Mouse (Mus musculus) intestine, embryonic 14.5 days (tissue): ENCODE measurements around the gene Cav2. TPM values are rescaled to one million over a fixed set of nuclear protein-coding genes. Genes with fewer than 3 reads are reported as not detected.
A peak's percentile ranks its signal among the peaks of the same experiment; 100 is the strongest.

ENCODE experiments used
- ATAC-seq: fragments of 200-750 bp; cut with Nextera tagmentation; replicated peaks from 2 replicates; pipeline ENCODE4 v1.8.0; 2017; ENCODE audit warnings: low read depth, moderate number of reproducible peaks, moderate TSS enrichment, moderate library complexity; ENCODE audit not compliant: low FRiP score, low TSS enrichment
- DNase-seq: peaks from one replicate; pipeline ENCODE4 v3.0.0-alpha.2; 2018; ENCODE audit warnings: low spot score
- H3K27ac ChIP-seq: fragments of 300-500 bp; sonication (generic); 2 replicates; pipeline ENCODE4 v1.5.1; 2014; ENCODE audit warnings: low read depth, mild to moderate bottlenecking, control low read depth
- H3K27me3 ChIP-seq: fragments of 300-500 bp; sonication (generic); replicated peaks from 2 replicates; pipeline ENCODE4 v1.6.1; 2014; ENCODE audit warnings: low read length, control low read depth; ENCODE audit not compliant: control insufficient read depth, insufficient read depth
- H3K36me3 ChIP-seq: fragments of 300-500 bp; sonication (generic); 2 replicates; pipeline ENCODE4 v1.6.1; 2014; ENCODE audit warnings: low read length, control low read depth; ENCODE audit not compliant: control insufficient read depth, insufficient read depth
- H3K4me1 ChIP-seq: fragments of 300-500 bp; sonication (generic); replicated peaks from 2 replicates; pipeline ENCODE4 v1.6.1; 2014; ENCODE audit warnings: low read length, control low read depth, mixed read lengths; ENCODE audit not compliant: control insufficient read depth, insufficient read depth
- H3K4me2 ChIP-seq: fragments of 300-500 bp; sonication (generic); 2 replicates; pipeline ENCODE4 v1.6.1; 2014; ENCODE audit warnings: low read length
- H3K4me3 ChIP-seq: fragments of 300-500 bp; sonication (generic); 2 replicates; pipeline ENCODE4 v1.5.1; 2014; ENCODE audit warnings: low read depth, low read length, control low read depth, mixed read lengths
- H3K9ac ChIP-seq: fragments of 300-500 bp; sonication (generic); 2 replicates; pipeline ENCODE4 v1.6.1; 2014; ENCODE audit warnings: mild to moderate bottlenecking, low read length
- H3K9me3 ChIP-seq: fragments of 300-500 bp; sonication (generic); 2 replicates; pipeline ENCODE4 v1.6.1; 2016; ENCODE audit warnings: low read length, control low read depth; ENCODE audit not compliant: control insufficient read depth
- WGBS: fragments of 180-500 bp; shearing (Covaris S2); extraction: QIAGEN DNeasy Blood & Tissue Kit; methylation state at CpG from one replicate; pipeline ENCODE4 v1.1.7; 2014; 5-methylcytosine and 5-hydroxymethylcytosine counted together
- polyA plus RNA-seq: library from polyadenylated mRNA; unstranded; fragments of >200 nt; fragmentation: Nextera tagmentation; extraction: Ambion mirVana; gene quantifications from 2 replicates; pipeline ENCODE4 v1.2.1, GENCODE M21; 2014

Cav2 gene
- polyA plus RNA-seq, 1 experiment from 2014 or later: 17.3 TPM

DNA sequence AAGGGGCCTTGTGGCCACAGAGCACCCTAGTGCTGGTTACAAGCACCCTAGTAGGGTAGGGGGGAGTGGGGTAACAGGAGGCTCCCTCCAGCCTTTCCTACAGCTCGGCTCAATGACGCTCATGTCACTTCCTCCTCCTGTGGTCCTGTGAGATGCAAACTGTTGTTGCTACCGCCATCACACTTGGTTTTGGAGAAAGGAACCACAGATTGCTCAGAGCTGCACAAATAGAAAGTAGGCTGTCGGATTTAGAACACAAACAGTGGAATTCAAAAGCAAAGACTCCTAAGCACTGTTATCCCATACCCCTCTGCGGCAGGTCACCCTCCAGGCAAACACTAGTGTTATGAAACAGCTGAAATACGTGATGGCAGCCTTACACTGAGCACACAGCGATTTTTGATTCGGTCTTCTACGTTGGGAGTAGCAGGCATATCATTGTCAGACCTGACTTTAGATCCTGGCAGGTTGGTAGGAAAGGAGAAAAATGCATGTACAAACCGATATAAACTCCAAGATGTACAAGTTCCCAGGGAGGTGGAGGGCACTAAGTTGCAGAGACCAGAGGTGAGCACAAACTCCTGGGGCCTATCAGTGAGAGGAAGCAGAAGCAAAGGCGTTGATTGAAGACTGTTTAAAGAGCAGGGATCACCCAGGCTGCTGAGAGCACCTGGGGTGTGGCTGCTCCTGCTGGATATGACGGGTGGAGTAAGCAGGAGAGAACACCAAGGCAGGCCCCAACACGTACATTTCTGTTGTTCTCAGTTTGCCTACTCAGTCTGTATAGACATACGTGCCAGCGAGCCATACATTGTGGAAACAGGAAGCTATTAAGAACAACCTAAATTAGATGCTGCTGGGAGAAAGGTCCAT lies 35.5 kb downstream of the Cav2 start:
- Histone ChIP-seq H3K4me1 (no peaks in the 10 kb centered on the region; the same call in 1 of the 2 replicates), H3K4me3 (no peak overlapping the region), H3K27me3 (no peaks in the 10 kb centered on the region), H3K4me2 (no peak overlapping the region), H3K27ac (no peak overlapping the region), H3K9me3 (no peaks in the 10 kb centered on the region), H3K36me3 (no peaks in the 10 kb centered on the region), H3K9ac (no peak overlapping the region)
- ATAC-seq: no peak; the same call in 1 of the 2 replicates
- 56% methylated on average over 15 of the region's 15 CpGs for WGBS
- no peak for DNase-seq

DNA sequence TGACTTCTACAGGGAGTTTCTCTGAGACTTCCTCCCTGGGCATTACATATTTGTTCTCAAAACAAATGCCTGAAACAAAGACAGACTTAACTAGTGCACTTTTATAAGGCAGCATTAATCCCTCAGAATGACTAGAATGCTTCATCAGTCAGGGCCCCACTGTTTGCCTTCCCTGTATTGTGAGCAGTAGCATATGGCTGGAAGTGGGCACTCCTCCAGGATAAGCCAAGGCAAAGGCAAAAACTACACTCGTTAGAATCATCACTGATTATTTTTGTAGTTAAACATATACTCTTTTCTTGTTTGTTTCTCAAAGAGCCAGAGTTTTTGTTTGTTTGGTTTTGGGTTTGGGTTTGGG lies 36.2 kb downstream of the Cav2 start:
- Histone ChIP-seq H3K4me1 (no peaks in the 10 kb centered on the region; the same call in 1 of the 2 replicates), H3K27me3 (no peaks in the 10 kb centered on the region), H3K9ac (no peak overlapping the region), H3K4me2 (no peak overlapping the region), H3K4me3 (no peak overlapping the region), H3K9me3 (no peaks in the 10 kb centered on the region), H3K27ac (no peak overlapping the region), H3K36me3 (no peaks in the 10 kb centered on the region)
- 31% methylated on average over 1 of the region's 1 CpGs for WGBS
- no peak for ATAC-seq
- DNase-seq: no peak

DNA sequence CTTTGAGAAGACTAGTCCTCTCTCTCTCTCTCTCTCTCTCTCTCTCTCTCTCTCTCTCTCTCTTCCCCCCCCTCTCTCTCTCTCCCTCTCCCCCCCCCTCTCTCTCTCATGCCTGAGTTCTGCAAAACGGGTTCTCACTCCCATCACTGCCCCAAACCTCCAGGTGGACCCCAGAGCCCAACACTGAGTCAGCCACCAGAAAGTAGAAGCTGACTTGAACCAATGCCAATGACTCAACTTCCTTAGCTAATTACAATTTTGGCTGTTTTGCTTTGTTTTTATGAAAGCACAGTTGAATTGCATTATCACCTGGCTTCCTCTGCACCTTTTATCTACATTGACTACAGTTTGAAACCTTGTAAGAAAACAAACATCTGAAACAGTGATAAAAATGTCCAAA lies 37.0 kb downstream of the Cav2 start:
- H3K9ac ChIP-seq: no peak overlapping the region
- no peaks in the 10 kb centered on the region for H3K27me3 ChIP-seq
- 30% methylated on average over 1 of the region's 1 CpGs for WGBS
- DNase-seq (no peak), ATAC-seq (no peak)
- no peak overlapping the region for H3K27ac ChIP-seq
- no peaks in the 10 kb centered on the region for H3K9me3 ChIP-seq
- H3K4me2 ChIP-seq: no peak overlapping the region
- H3K4me1 ChIP-seq: no peaks in the 10 kb centered on the region; the same call in 1 of the 2 replicates
- H3K4me3 ChIP-seq: no peak overlapping the region
- H3K36me3 ChIP-seq: no peaks in the 10 kb centered on the region

DNA sequence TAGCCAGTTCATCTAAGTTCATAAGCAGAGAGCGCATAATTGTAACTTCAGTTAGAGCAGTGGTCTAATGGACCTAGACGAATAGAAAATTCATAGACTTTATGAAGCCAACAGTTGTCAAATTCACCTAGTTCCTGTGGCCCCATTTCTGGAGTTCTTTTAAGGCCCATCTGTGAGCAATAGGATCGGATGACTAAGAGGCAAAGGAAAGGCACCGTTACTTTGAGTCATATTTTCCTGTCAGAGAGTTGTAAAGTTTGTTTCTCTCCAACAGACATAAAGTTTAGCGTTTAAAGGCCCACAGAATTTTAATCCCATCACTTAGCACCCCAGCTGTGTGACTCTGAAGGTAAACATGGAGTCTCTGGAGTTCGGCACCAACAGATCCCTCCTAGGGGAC lies 41.0 kb downstream of the Cav2 start:
- Histone ChIP-seq H3K27ac (no peak overlapping the region), H3K4me3 (no peak overlapping the region), H3K36me3 (no peaks in the 10 kb centered on the region), H3K9ac (no peak overlapping the region), H3K9me3 (no peaks in the 10 kb centered on the region), H3K4me2 (no peak overlapping the region), H3K27me3 (no peaks in the 10 kb centered on the region), H3K4me1 (no peaks in the 10 kb centered on the region; the same call in 1 of the 2 replicates)
- DNase-seq (no peak), ATAC-seq (no peak)
- WGBS: 68% methylated on average over 6 of the region's 6 CpGs

DNA sequence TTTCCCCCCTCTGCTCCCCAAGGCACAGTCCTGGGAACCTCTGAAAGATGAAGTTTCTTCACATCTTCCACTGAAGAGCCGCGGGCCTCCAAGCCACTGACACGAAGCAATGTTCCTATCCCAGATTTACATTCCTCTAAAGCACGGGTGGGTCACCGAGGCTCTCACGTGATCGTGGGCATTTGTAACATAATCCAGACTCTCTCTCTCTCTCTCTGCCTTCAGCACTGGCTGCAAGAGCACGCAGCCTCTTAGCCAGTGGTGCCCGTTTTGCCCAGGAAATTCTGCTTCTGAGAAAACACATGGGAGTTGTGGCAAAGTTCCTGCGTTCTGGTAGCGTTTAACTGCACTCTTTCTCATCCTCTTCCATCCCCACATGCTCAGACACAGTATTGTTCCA lies 46.2 kb downstream of the Cav2 start:
- no peaks in the 10 kb centered on the region for H3K27me3 ChIP-seq
- no peaks in the 10 kb centered on the region for H3K4me1 ChIP-seq
- no peaks in the 10 kb centered on the region for H3K36me3 ChIP-seq
- WGBS: 29% methylated on average over 11 of the region's 11 CpGs
- H3K9ac ChIP-seq: no peak overlapping the region
- H3K27ac ChIP-seq: no peak overlapping the region
- ATAC-seq (no peak), DNase-seq (no peak)
- peak overlapping the region; percentile 21; the same call in 1 of the 2 replicates for H3K4me2 ChIP-seq
- H3K4me3 ChIP-seq: no peak overlapping the region
- H3K9me3 ChIP-seq: no peaks in the 10 kb centered on the region

DNA sequence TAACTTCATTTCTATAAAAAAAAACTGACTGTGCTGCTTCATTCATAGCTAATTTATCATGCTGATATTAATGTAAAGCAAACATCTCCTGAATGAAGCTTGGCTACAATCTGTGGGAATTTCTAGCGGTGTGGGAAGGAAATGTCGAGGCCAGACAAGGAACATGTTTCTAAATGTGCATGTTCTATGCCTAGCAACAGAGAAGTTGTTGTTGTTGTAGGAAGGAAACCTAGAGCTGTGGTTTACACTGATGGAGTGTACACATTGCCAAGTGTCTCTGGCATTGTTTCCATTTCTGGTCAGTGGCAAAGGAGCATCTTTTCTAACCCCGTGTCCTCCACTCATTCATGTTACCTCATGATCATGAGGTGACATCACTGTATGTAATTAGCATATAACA lies 48.8 kb downstream of the Cav2 start:
- 71% methylated on average over 3 of the region's 3 CpGs for WGBS
- Histone ChIP-seq H3K4me1 (no peaks in the 10 kb centered on the region), H3K9ac (no peak overlapping the region), H3K4me3 (no peak overlapping the region), H3K4me2 (no peak overlapping the region), H3K27ac (no peak overlapping the region), H3K9me3 (no peaks in the 10 kb centered on the region), H3K36me3 (no peaks in the 10 kb centered on the region), H3K27me3 (no peaks in the 10 kb centered on the region)
- DNase-seq (no peak), ATAC-seq (no peak)

DNA sequence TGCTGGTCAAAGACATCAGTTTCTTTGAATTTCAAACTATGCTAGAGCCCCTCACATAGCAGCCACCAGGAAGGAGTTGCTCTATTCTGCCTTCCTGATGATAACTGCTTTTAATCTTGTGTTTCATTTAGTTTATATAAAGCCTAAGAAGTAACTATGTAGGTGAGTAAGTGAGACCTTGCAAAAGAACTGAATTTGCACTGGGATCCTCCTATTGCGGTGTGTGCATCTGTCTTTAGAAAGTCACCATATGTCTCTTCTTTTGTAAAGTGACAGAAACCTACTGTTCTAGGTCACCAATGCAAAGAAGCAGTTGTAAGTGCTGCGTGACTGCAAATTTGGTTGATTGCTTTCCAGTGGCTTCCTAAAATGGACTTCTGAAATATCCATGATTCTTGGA lies 56.7 kb downstream of the Cav2 start:
- Histone ChIP-seq H3K9ac (no peak overlapping the region), H3K4me3 (no peak overlapping the region), H3K4me1 (no peaks in the 10 kb centered on the region), H3K4me2 (no peak overlapping the region), H3K36me3 (no peaks in the 10 kb centered on the region), H3K27me3 (no peaks in the 10 kb centered on the region), H3K27ac (no peak overlapping the region), H3K9me3 (no peaks in the 10 kb centered on the region)
- ATAC-seq (no peak), DNase-seq (no peak)
- WGBS: 94% methylated on average over 2 of the region's 2 CpGs
